Mouse (Mus musculus) embryonic facial prominence, embryonic 14.5 days (tissue): Measurements from ENCODE around the gene Hspb2. TPM values are rescaled to one million over a fixed set of nuclear protein-coding genes. Genes with fewer than 3 reads are reported as not detected.

ENCODE experiments used
- ATAC-seq: fragments of 200-750 bp; cut with Nextera tagmentation; 2 replicates; pipeline ENCODE4 v1.8.0; 2017; ENCODE audit warnings: low read depth, moderate number of reproducible peaks, moderate TSS enrichment
- DNase-seq: peaks from one replicate; pipeline ENCODE4 v3.0.0-alpha.2; 2015; ENCODE audit warnings: low spot score
- H3K27ac ChIP-seq: fragments of 300-500 bp; sonication (generic); replicated peaks from 2 replicates; pipeline ENCODE4 v1.5.1; 2014; ENCODE audit warnings: low read depth, mild to moderate bottlenecking, low read length, moderate library complexity
- H3K27me3 ChIP-seq: fragments of 300-500 bp; sonication (generic); replicated peaks from 2 replicates; pipeline ENCODE4 v1.6.1; 2014; ENCODE audit warnings: low read length; ENCODE audit not compliant: control insufficient read depth, insufficient read depth
- H3K36me3 ChIP-seq: fragments of 300-500 bp; sonication (generic); 2 replicates; pipeline ENCODE4 v1.6.1; 2014; ENCODE audit warnings: low read length, mixed read lengths; ENCODE audit not compliant: control insufficient read depth, insufficient read depth
- H3K4me1 ChIP-seq: fragments of 300-500 bp; sonication (generic); 2 replicates; pipeline ENCODE4 v1.6.1; 2014; ENCODE audit warnings: antibody characterized with exemption, low read length; ENCODE audit not compliant: control insufficient read depth, insufficient read depth
- H3K4me2 ChIP-seq: fragments of 300-500 bp; sonication (generic); 2 replicates; pipeline ENCODE4 v1.6.1; 2014; ENCODE audit warnings: low read depth, mild to moderate bottlenecking, low read length, moderate library complexity, mixed read lengths
- H3K4me3 ChIP-seq: fragments of 300-500 bp; sonication (generic); 2 replicates; pipeline ENCODE4 v1.5.1; 2014; ENCODE audit warnings: low read depth, mild to moderate bottlenecking, low read length
- H3K9ac ChIP-seq: fragments of 300-500 bp; sonication (generic); 2 replicates; pipeline ENCODE4 v1.6.1; 2014; ENCODE audit warnings: low read depth, mild to moderate bottlenecking, low read length, moderate library complexity, mixed read lengths
- H3K9me3 ChIP-seq: fragments of 300-500 bp; sonication (generic); 2 replicates; pipeline ENCODE4 v1.6.1; 2016; ENCODE audit warnings: low read length; ENCODE audit not compliant: control insufficient read depth
- WGBS: fragments of 180-500 bp; shearing (Covaris S2); extraction: QIAGEN DNeasy Blood & Tissue Kit; methylation state at CpG from one replicate; pipeline ENCODE4 v1.1.7; 2014; 5-methylcytosine and 5-hydroxymethylcytosine counted together
- polyA plus RNA-seq: library from polyadenylated mRNA; unstranded; fragments of >200 nt; fragmentation: Nextera tagmentation; extraction: Ambion mirVana; gene quantifications from 2 replicates; pipeline ENCODE4 v1.2.1, GENCODE M21; 2014

Gene Hspb2
- polyA plus RNA-seq, 1 experiment from 2014 or later, result 136 TPM

DNA sequence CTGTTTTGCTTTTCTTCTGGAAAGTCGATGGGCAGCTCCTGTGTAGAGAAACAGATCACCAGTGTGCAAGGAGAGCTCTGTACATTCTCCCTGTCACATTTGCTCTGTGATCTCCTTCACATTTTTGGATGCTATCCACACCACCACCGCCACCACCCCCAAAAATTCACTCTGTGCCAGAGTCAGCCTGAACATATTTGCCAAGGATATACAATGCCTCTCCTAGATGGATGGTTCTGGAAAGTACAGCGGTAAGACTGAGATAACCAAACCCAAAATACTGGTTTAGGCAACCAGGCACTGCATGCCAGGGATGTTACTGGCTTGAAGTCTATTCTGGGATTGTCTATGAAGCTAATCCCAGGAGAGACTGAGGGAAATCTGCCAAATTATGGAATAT is 9.9 kb downstream of the Hspb2 start:
- Histone ChIP-seq H3K4me1 (peaks cover 10% of the 10 kb centered on the region), H3K27me3 (no peaks in the 10 kb centered on the region), H3K4me3 (no peak overlapping the region), H3K9ac (no peak overlapping the region), H3K4me2 (no peak overlapping the region), H3K36me3 (no peaks in the 10 kb centered on the region), H3K9me3 (no peaks in the 10 kb centered on the region), H3K27ac (no peak overlapping the region)
- no peak for DNase-seq
- no peak for ATAC-seq
- 79% methylated on average over 3 of the region's 3 CpGs for WGBS

DNA sequence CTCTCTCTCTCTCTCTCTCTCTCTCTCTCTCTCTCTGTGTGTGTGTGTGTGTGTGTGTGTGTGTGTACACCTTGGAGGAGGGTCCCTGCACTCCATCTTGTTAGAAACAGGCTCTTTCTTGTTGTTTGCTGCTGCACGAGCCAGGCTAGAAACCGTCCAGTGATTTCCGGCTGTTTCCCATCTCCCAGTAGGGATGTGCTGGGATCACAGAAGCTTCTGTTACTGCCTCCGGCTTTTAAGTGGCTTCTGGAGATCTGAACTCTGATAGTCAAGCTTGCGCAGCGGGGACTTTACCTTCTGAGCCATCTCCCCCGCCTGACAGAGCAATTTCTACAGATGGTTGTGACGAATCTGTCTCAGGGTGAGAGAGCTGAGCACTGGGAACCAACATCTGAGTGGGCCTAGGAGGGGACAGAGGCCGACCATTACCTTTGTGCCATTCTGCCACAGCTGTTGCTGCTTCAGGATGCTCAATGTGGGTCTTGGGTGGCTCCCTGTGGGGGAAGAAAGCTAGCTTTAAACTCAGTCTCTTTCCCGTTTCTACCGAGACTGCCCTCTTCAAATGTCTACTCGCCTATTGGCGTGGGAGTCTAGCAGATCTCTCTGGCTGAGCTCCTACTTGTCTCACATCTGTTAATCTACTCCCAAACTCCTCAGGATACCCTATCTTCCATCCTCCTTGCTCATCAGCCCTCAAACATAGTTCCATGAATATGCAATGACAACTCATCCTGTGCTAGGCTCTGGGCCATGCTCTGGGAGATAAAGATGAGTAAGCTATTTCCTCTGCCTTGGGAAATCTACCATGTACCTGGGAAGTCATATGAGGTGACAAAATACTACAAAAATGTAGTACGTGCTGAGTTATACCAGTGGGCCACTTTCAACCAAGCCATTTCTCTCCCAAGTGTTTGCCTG is 11.0 kb downstream of the Hspb2 start:
- WGBS, result 84% methylated on average over 14 of the region's 14 CpGs
- peaks cover 7% of the 10 kb centered on the region for H3K4me1 ChIP-seq

DNA sequence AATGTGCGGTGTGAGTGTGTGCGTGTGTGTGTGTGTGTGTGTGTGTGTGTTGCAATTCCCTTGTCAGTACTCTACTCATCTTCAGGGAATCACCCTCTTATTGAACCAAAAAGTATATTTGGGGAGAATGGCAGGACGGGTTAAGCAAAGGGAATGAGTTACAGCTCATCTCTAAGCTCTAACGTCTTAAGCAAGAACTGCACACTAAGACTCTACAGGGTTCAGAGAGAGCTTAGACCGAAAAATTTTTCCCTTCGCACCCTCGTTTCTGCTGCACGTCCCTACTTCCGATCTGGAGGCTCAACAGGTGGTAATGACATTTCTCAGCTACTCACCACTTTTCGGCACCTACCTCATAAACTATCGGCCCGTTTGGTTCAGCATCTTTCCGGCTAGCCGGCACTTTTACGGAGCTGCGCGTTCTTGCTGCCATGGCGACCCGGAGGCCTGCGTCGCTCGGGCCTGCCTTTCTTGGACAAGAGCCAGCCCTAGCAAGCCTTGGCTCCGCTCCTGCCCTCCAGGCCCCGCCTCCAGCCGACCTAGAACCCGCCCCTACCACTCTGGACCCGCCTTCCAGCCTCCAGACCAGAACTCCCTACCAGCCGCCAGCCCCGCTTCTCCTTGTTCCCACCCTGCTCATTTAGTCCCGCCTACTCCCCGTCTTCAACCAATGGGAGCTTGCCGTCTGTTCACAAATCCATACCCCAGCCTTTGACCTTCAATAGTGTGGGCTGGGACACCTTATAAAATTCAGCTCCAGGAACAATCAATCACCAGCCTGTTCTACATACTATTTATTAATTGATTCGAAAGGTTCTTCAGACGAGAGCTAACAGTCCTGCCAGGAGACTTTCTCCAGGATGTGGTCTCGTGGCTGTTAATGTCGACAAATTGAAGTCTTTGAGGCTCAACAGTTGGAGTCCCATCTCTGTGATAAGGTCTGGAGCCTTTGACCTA is 13.0 kb downstream of the Hspb2 start, which contains the start of gene Dixdc1:
Gene Dixdc1 (minus strand): TSS at position 604 of the 957 bp plus-strand sequence.
- ATAC-seq, result peak; percentile 96
- Histone ChIP-seq H3K4me3 (peak within 1 kb of the TSS; percentile 34), H3K9ac (no peak within 1 kb of the TSS), H3K4me2 (peak within 1 kb of the TSS; percentile 57), H3K27ac (no peak within 1 kb of the TSS), H3K27me3 (no peaks in the 10 kb centered on the region), H3K4me1 (peaks cover 4% of the 10 kb centered on the region; the same call in 1 of the 2 replicates), H3K36me3 (no peaks in the 10 kb centered on the region), H3K9me3 (no peaks in the 10 kb centered on the region)
- 14% methylated on average over 36 of the region's 36 CpGs for WGBS
- DNase-seq, result peak; percentile 93

More for the DNA sequence above, 11.0 kb downstream of the Hspb2 start:
- ATAC-seq (no peak), DNase-seq (no peak)
- H3K4me2 ChIP-seq, result no peak overlapping the region
- no peaks in the 10 kb centered on the region for H3K27me3 ChIP-seq
- no peak overlapping the region for H3K27ac ChIP-seq
- H3K4me3 ChIP-seq, result no peak overlapping the region
- no peaks in the 10 kb centered on the region for H3K36me3 ChIP-seq
- H3K9ac ChIP-seq, result no peak overlapping the region
- H3K9me3 ChIP-seq, result no peaks in the 10 kb centered on the region

DNA sequence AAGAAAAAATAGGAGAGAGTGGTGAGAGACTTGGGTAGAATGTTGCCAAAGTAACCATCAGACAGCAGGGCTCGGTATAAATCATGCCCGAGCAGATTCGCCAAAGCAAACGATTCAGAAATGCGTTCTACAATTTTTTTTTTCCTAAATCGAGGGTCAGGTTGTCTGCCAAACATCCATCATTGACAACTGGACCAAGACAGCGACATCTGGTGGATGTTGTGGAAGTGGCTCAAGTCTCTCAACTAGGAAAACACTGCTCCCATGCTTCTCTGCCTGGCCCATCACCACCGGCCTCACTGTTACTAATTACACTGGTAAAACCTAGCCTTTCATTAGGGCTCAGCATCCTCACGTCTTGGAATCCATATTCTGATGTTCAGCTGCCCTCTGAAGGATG is 17.2 kb downstream of the Hspb2 start:
- Histone ChIP-seq H3K9me3 (no peaks in the 10 kb centered on the region), H3K4me1 (peaks cover 4% of the 10 kb centered on the region; the same call in 1 of the 2 replicates), H3K36me3 (no peaks in the 10 kb centered on the region), H3K4me2 (peak overlapping the region; percentile 21; the same call in 1 of the 2 replicates), H3K27ac (no peak overlapping the region), H3K9ac (no peak overlapping the region), H3K27me3 (no peaks in the 10 kb centered on the region), H3K4me3 (no peak overlapping the region)
- ATAC-seq, result no peak
- peak; percentile 73 for DNase-seq
- WGBS, result 3% methylated on average over 9 of the region's 9 CpGs

DNA sequence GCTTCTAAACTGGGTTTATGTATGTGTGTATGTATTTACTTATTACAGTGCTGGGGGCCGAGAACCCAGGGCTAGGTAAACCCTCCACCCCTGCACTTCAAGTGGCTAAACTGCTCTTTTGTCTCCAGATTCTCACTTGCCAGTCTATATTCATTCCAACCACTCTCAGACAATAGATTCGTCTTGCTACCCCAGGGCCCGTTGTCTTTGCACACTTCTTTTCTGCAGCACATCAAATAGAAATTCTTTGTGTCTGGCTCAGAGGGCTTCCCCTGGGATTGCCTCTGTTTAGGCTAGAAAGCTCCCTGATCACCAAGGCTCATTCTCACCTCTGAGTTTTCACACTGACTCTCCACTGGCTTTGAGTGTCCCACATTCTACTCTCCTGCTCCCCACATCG is 19.6 kb downstream of the Hspb2 start:
- no peak overlapping the region for H3K27ac ChIP-seq
- no peak overlapping the region for H3K4me3 ChIP-seq
- no peak overlapping the region for H3K9ac ChIP-seq
- no peak overlapping the region for H3K4me2 ChIP-seq
- no peak for DNase-seq
- H3K9me3 ChIP-seq, result no peaks in the 10 kb centered on the region
- WGBS, result 35% methylated on average over 4 of the region's 4 CpGs
- H3K27me3 ChIP-seq, result no peaks in the 10 kb centered on the region
- ATAC-seq, result no peak
- no peaks in the 10 kb centered on the region for H3K36me3 ChIP-seq
- no peaks in the 10 kb centered on the region for H3K4me1 ChIP-seq

DNA sequence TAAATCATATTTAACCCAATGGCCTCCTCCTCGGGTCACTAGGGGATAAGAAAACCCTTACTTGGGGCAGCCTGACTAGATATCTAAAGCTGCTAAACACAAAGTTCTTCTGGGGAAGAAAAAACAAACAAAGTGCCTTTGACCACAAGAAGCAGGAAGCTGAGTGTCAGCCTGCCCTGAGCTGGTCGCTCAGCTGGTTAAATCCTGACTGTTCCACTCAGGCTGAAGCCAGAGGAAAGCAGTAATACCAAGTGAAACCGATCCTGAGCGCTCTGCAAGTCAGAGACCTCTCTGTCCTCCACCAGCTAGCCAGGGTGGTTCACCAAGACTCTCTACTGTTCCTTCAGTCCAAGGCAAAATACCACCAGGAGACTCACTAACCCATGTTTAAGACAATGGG is 22.6 kb downstream of the Hspb2 start:
- H3K4me3 ChIP-seq, result no peak overlapping the region
- no peaks in the 10 kb centered on the region for H3K27me3 ChIP-seq
- no peak overlapping the region for H3K4me2 ChIP-seq
- H3K9me3 ChIP-seq, result no peaks in the 10 kb centered on the region
- H3K36me3 ChIP-seq, result no peaks in the 10 kb centered on the region
- H3K9ac ChIP-seq, result no peak overlapping the region
- 37% methylated on average over 4 of the region's 4 CpGs for WGBS
- H3K4me1 ChIP-seq, result peaks cover 16% of the 10 kb centered on the region
- ATAC-seq (no peak), DNase-seq (no peak)
- H3K27ac ChIP-seq, result no peak overlapping the region; the same call in 1 of the 2 replicates

DNA sequence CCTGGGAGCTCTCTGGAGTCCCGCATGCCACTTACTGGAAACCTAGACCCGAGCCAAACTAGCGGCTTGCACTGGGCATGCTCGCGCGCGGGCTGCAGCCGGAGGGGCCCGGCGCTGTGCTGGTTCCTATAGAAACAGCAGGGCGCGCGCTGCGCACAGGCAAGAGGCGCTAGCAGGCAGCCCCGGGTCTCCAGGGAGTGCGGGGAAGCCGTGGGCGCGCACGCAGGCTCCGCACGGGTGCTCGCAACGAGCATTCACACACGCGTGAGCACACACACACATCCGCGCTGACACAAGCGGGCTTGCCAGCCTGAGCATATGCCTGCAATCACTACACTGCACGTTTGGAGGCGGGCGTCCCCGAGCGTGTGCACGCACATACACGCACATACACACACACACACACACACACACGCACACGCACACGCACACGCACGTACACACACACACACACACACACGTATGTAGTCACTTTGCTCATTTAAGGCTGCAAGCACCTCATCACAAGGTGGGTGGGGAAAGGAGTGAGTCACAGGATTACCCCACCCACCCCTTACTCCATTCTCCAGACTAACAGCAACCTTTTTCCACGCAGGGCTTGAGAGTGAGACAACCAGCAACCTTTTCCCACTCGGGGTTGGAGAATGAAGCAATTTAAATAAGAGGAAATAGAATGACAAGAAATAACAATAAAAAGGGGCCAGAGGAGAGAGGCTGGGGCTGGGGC is 24.1 kb downstream of the Hspb2 start:
- peak overlapping the region; percentile 65 for H3K27ac ChIP-seq
- under 1% methylated on average over 40 of the region's 45 CpGs for WGBS
- peak overlapping the region; percentile 89 for H3K4me2 ChIP-seq
- no peaks in the 10 kb centered on the region for H3K9me3 ChIP-seq
- peaks cover 19% of the 10 kb centered on the region for H3K4me1 ChIP-seq
- peak overlapping the region; percentile 64 for H3K4me3 ChIP-seq
- no peaks in the 10 kb centered on the region for H3K27me3 ChIP-seq
- no peaks in the 10 kb centered on the region for H3K36me3 ChIP-seq
- peak; percentile 97 for ATAC-seq
- DNase-seq, result peak; percentile 95
- peak overlapping the region; percentile 80 for H3K9ac ChIP-seq
